Mouse (Mus musculus) liver, adult 2 months (tissue): ENCODE data around the gene Golga2. TPM values are rescaled to one million over a fixed set of nuclear protein-coding genes. Genes with fewer than 3 reads are reported as not detected.

Source experiments
- DNase-seq: peaks from one replicate; pipeline ENCODE4 v3.0.0-alpha.2; 2011; ENCODE audit warnings: low read depth, low spot score; ENCODE audit errors: extremely low read depth
- H3K27ac ChIP-seq: fragments of 200-500 bp; replicated peaks from 2 replicates; pipeline ENCODE4 v1.5.1; 2012; ENCODE audit warnings: low read depth, mild to moderate bottlenecking, control low read depth, inconsistent platforms, low read length; ENCODE audit not compliant: insufficient read depth
- H3K27me3 ChIP-seq: fragments of 200-500 bp; 2 replicates; pipeline ENCODE4 v1.6.1; 2012; ENCODE audit warnings: mild to moderate bottlenecking, moderate library complexity, low read length, inconsistent platforms; ENCODE audit not compliant: control insufficient read depth, insufficient read depth
- H3K36me3 ChIP-seq: fragments of 200-500 bp; 2 replicates; pipeline ENCODE4 v1.6.1; 2012; ENCODE audit warnings: low read length, inconsistent platforms; ENCODE audit not compliant: control insufficient read depth, insufficient read depth
- H3K4me1 ChIP-seq: fragments of 200-500 bp; 2 replicates; pipeline ENCODE4 v1.6.1; 2011; ENCODE audit warnings: low read length; ENCODE audit not compliant: control insufficient read depth, insufficient read depth
- H3K4me3 ChIP-seq: fragments of 200-500 bp; 2 replicates; pipeline ENCODE4 v1.5.1; 2011; ENCODE audit warnings: low read depth, mild to moderate bottlenecking, control low read depth, low read length, moderate library complexity; ENCODE audit not compliant: insufficient read depth
- H3K79me2 ChIP-seq: fragments of 200-500 bp; 2 replicates; pipeline ENCODE4 v1.6.1; 2012; ENCODE audit warnings: inconsistent platforms, mild to moderate bottlenecking, low read length, moderate library complexity; ENCODE audit not compliant: control insufficient read depth, insufficient read depth
- H3K9ac ChIP-seq: fragments of 200-500 bp; 2 replicates; pipeline ENCODE4 v1.6.1; 2012; ENCODE audit warnings: low read depth, mild to moderate bottlenecking, control low read depth, inconsistent platforms, low read length
- CTCF ChIP-seq: fragments of 200-500 bp; IDR thresholded peaks from 2 replicates; pipeline ENCODE4 v1.5.1; 2011; ENCODE audit warnings: low read depth, low read length, control low read depth
- POLR2A ChIP-seq: fragments of 200-500 bp; IDR thresholded peaks from 2 replicates; pipeline ENCODE4 v1.6.1; 2011; ENCODE audit warnings: low read length, control low read depth; ENCODE audit not compliant: insufficient read depth; ENCODE audit errors: extremely low read depth
- WGBS: fragments of 180-500 bp; shearing (Covaris S2); methylation state at CpG from one replicate; pipeline ENCODE4 v1.1.7; 2018; 5-methylcytosine and 5-hydroxymethylcytosine counted together
- polyA plus RNA-seq: library from polyadenylated mRNA; depleted of rRNA; stranded (reverse); fragments of >200 nt; gene quantifications from 2 replicates; pipeline ENCODE4 v1.2.3, GENCODE M21; 2012
- total RNA-seq: library from RNA; depleted of rRNA; stranded (reverse); fragments of >200 nt; gene quantifications from 2 replicates; pipeline ENCODE4 v1.2.3, GENCODE M21; 2014

The Golga2 gene
- total and polyA plus RNA-seq, 2 experiments = 16.0 to 17.0 TPM

GRCm38 (mm10) chr2:32317791-32318417 lies 30.7 kb downstream of the Golga2 start:
- H3K9ac ChIP-seq = no peak overlapping the region

GRCm38 (mm10) chr2:32318709-32319585 lies 31.8 kb downstream of the Golga2 start:
- no peaks in the 10 kb centered on the region for H3K27me3 ChIP-seq
- peak overlapping the region; percentile 48; the same call in 1 of the 2 replicates for H3K4me3 ChIP-seq
- 77% methylated on average over 14 of the region's 14 CpGs for WGBS
- H3K27ac ChIP-seq = no peak overlapping the region
- H3K4me1 ChIP-seq = no peaks in the 10 kb centered on the region
- no peak for DNase-seq
- no peak overlapping the region for H3K9ac ChIP-seq
- TF ChIP-seq POLR2A (no peak), CTCF (no peak)
- no peaks in the 10 kb centered on the region for H3K79me2 ChIP-seq
- no peaks in the 10 kb centered on the region for H3K36me3 ChIP-seq

More at GRCm38 (mm10) chr2:32317791-32318417, 30.7 kb downstream of the Golga2 start:
- TF ChIP-seq POLR2A (no peak), CTCF (no peak)
- Histone ChIP-seq H3K36me3 (no peaks in the 10 kb centered on the region), H3K4me3 (peak overlapping the region; percentile 48; the same call in 1 of the 2 replicates), H3K4me1 (no peaks in the 10 kb centered on the region), H3K27ac (no peak overlapping the region), H3K27me3 (no peaks in the 10 kb centered on the region), H3K79me2 (no peaks in the 10 kb centered on the region)
- no peak for DNase-seq
- 35% methylated on average over 19 of the region's 19 CpGs for WGBS

- Histone ChIP-seq H3K9ac (no peak overlapping the region), H3K4me3 (no peak overlapping the region), H3K79me2 (no peaks in the 10 kb centered on the region), H3K27me3 (no peaks in the 10 kb centered on the region), H3K27ac (no peak overlapping the region), H3K36me3 (no peaks in the 10 kb centered on the region), H3K4me1 (no peaks in the 10 kb centered on the region)
- TF ChIP-seq CTCF = no peak
- no peak for TF ChIP-seq POLR2A
- 67% methylated on average over 9 of the region's 9 CpGs for WGBS
- no peak for DNase-seq
Observed at GRCm38 (mm10) chr2:32319586-32320580, 32.7 kb downstream of the Golga2 start.

- no peaks in the 10 kb centered on the region for H3K4me1 ChIP-seq
- DNase-seq = no peak
- H3K36me3 ChIP-seq = no peaks in the 10 kb centered on the region
- no peaks in the 10 kb centered on the region for H3K79me2 ChIP-seq
- no peak overlapping the region for H3K27ac ChIP-seq
- H3K27me3 ChIP-seq = no peaks in the 10 kb centered on the region
- WGBS = 72% methylated on average over 11 of the region's 11 CpGs
- TF ChIP-seq POLR2A (no peak), CTCF (no peak)
- no peak overlapping the region for H3K4me3 ChIP-seq
- H3K9ac ChIP-seq = no peak overlapping the region
Observed at GRCm38 (mm10) chr2:32320721-32321120, 33.5 kb downstream of the Golga2 start.

GRCm38 (mm10) chr2:32321591-32322298 lies 34.6 kb downstream of the Golga2 start:
- Histone ChIP-seq H3K79me2 (no peaks in the 10 kb centered on the region), H3K27me3 (no peaks in the 10 kb centered on the region), H3K9ac (no peak overlapping the region), H3K4me1 (no peaks in the 10 kb centered on the region), H3K36me3 (no peaks in the 10 kb centered on the region), H3K4me3 (no peak overlapping the region), H3K27ac (no peak overlapping the region)
- TF ChIP-seq CTCF (no peak), POLR2A (no peak)
- WGBS = 72% methylated on average over 9 of the region's 9 CpGs
- DNase-seq = no peak
